Mouse (Mus musculus): ENCODE results near the gene Wt1.

The Wt1 gene

DNA sequence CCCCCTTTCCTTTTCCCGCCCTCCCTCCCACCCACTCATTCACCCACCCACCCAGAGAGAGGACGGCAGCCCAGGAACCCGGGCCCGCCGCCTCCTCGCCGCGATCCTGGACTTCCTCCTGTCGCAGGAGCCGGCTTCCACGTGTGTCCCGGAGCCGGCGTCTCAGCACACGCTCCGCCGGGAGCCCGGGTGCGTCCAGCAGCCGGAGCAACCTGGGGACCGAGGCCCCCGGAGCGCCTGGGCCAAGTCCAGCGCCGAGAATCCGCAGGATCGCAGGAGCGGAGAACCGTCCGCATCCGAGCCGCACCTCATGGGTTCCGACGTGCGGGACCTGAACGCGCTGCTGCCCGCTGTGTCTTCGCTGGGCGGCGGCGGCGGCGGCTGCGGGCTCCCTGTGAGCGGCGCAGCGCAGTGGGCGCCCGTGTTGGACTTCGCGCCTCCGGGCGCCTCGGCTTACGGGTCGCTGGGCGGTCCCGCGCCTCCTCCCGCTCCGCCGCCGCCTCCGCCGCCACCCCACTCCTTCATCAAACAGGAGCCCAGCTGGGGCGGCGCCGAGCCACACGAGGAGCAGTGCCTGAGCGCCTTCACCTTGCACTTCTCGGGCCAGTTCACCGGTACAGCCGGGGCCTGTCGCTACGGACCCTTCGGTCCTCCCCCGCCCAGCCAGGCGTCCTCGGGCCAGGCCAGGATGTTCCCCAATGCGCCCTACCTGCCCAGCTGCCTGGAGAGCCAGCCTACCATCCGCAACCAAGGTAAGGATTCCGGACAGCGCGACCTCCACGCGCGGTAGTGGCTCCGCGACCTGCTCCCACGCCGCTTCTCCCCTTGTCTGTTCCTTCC is 582 bp downstream of the Wt1 start:
- DNase-seq (ENCODE audit: low spot score) = no peak

DNA sequence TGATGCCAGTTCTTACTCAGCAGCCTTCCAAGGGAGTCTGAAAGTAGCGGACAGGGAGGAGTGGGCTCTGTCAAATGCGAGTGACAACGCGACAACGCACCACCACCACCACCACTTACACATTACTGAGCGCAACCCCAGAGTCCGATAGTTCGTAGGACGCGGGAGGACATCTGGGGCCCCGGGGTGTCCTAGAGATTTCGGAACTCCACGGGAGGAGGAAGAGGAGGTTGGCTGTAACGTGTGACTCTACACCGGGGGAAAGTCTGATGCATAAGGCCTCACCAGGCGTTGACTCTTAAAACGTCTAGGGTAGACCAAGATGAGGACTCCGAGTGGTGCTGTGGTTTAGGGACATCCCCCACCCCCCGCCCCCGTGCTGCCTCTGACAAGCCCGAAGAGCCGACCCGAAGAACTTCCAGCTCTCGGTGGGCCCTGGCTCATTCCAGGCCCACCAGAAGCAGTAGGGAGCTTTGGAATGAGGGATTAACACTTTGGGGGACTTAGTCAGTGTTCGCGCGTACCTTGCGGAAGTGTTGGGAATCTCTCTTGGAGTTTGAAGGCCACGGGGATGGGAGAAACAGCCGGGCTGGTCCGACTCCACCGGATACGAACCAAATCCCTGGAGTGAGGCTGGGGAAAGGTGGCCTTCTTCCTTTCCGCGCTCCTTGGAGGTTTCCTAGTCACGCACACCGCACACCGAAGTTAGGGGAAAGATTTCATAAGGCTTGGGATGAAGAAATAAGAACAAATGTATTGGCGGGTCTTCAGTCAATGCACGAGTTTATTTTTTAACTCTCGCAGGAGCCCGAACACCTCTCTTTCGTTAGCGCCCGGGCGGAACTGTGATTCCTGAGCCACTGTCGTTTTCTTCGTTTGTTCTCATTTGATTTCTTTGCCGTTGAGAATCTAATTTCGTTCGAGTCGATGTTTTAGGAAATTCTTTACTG is 1.5 kb downstream of the Wt1 start:
- no peak for DNase-seq (ENCODE audit: low spot score)

DNA sequence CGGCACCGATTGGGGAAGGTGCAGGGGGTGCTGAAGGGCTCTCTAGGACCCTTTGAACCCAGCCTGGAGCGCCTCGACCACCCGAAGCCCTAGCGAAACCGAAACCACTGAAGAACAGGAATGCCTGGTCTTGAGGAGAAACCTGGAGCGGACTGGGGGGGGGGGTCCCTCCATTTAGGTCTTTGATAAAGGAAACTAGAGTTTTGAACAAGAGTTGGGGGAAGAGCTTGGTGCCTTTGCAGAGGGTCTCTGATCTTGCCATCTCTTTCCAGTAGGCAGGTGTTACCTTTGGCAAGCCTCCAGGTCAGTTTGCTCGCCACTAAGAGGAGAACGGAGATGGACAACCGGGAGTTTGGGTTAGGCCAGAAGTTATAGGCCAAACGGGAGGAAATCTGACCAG is 2.2 kb downstream of the Wt1 start:
- DNase-seq (ENCODE audit: low spot score) = no peak

DNA sequence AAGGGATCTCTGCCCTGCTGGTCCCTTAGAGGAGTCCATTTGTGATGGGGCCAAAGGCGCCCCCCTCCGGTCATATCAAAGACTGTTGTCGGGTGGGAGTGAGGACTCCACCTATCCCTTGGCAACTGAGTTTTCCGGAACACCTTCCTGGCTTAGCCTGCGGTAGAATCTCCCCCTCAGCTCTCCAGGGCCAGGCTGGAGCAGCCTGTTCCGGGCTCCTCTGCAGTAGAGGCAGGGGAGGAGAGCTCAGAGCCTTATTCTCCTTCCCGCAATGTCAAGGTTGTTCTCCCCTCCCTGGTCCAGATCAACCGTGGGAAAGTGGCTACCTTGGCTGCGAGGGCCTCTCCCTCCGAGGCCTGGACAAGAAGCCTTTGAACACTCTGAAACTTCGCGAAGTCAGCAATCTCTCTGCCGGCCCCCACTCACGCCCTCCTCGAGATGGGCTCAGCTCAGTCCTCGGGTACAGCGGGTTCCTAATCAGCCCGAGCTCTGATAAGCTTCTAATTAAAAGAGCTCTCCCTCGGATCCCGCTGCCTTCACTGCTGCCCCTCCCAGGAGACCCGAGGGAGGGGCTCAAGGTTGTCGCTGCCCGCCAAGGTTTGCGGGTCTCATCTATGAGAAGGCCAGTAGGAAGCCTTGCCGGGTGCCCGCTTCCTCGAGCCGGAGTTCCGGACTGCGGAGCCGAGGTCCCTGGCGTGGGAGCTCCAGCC is 4.2 kb downstream of the Wt1 start:
- DNase-seq (ENCODE audit: low spot score) = no peak

DNA sequence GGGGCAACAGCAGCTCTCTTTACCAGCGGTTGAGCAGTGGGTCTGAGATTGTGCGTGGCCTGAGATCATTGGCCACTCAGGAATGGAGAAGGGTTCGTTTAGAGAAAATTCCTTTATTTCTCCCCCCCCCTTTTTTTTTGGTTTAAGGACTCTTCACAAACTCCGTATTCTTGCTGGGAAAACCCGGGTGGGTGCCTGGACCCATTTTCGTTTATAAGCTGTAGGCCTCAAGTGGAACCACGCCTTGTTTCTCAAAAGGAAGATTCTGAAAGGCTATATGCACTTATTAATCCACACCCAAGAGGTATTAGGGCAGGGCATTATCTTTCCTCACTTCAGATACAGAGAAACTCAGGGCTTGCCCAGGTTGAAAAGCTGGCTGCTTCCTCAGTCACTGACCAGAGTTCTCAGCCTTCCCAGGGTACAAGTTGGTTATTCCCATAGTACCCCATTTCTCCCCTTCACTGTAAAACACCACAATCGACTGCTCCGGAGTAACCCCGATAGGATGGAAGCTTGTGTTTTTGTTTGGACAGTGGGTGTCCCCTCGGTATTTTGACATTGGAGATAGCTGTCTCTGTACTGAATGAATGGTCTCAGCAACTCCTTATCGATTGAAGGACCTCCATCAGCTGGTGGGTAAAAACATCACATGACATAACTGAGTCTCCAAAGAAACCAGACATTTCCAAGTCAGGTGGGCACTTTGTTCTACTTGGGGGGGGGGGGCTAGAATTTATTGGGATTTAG is 4.9 kb downstream of the Wt1 start:
- no peak for DNase-seq (ENCODE audit: low spot score)

DNA sequence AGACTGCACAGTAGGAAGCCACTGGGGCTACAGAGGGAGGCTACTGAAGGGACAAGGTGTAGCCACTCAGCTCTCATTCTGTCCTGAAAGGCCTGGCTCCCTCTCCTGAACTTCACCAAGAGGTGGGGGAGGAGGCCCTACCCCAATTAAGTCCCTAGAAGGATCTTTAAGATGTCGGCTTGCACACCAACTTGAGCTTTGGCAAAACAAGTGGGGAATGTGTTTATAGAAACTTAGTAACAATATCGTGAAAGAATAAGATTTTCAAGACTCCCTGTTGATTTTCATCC is 5.4 kb downstream of the Wt1 start:
- DNase-seq (ENCODE audit: low spot score) = no peak

DNA sequence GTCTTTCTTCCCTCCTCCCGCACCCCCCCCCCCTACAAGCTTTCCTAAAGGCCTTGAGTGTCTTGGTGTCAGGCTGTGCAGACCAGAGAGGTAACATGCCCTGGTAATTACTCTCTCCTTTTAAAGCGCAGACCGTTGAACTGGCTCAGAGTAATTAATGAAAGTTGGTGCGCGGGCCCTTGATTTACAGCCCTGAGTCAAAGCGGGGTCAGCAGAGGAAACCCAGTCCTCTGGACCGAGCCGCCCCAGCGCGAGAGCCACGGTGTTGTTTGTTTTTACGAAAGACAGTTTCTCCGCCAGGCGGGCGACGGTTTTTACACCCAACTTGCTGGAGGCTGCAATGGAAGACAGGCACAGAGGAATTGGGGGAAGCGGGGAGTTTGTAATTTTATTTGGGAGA is 6.0 kb downstream of the Wt1 start:
- DNase-seq (ENCODE audit: low spot score) = no peak

DNA sequence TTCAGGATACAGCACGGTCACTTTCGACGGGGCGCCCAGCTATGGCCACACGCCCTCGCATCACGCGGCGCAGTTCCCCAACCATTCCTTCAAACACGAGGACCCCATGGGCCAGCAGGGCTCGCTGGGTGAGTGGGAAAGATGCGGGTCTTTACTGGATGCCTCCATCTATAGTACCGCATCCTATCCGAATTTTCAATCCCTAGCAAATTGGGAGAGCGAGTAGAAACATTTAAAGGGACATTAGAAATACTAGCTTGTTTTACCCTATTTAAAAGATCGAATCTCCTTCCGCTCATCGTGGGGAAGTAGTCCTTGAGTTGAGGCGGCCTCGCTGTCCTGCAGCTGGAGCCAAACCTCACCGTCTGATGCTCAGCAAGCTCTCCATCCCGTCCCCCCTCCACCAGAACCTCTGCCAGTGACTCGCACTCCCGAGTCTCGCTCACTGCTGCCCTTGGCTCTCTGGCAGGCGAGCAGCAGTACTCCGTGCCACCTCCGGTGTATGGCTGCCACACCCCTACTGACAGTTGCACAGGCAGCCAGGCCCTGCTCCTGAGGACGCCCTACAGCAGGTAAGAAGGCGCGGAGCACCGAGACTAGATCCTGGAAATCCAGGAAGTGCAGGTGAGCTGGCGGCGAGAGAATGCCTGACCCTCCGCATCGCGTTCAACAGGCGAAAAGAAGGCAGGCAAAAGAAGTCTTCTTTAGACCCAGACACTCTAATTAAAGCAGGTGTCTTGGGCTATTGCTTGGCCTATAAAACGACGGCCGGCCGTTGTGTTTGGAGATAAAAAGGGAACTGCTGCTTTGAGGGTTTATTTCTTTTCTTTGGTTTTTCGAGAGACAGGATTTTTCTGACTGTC is 6.8 kb downstream of the Wt1 start:
- no peak for DNase-seq (ENCODE audit: low spot score)

DNA sequence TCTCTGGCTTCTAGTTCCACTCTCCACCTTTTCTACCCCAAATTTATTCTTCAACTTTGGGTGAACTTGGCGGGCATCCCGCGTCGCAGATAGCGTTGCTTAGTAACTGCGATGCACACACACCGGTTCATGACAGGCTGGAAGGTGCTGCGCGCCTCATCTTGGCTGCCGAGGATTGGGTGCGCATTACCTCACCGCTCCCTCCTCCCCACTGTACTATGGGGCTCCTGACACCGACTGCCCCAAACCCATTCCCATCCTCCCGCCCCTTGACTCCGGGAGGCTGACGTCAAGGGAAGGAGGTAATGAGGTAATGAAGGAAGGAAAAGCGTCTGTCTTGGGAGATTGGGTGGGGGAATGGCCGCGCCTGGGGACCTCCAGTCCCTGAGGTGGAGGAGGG is 8.0 kb downstream of the Wt1 start:
- DNase-seq (ENCODE audit: low spot score) = no peak

DNA sequence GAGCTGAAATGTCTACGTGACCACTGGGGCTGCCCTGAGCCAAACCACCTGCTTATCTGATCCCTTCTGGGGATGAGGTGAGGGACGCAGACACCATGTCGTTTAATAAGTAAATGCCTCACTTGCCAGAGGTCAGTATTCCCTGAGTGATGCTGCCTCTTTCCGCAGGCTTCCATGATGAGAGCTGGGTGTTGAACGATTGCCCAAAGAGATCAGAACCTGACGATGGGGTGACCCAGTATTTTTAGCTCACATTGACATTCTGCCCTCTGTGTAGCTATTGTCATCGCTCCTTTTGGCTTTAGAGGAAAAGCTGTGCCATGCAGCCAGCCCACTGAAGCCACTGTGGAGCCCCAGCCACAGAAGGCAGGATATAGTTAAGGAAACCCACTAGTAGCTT is 13.1 kb downstream of the Wt1 start:
- DNase-seq (ENCODE audit: low spot score) = no peak

DNA sequence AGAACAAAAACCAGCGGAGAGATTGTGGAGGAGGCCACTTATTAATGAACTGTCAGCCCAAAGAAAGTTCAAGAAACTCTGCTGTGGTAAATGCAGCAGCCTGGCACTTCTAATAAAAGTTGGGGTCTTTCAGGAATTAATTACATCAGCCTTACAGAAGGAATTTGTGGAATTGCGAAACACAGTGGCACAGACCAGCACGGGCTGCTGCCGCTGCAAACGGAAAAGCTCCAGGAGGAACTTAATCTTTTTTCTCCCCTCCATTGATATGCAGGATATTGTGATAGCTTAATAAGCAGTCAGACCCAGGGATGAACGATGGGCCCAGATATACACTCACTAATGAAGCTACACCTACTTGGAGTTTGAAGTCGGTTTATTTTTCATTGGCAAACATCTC is 15.0 kb downstream of the Wt1 start:
- DNase-seq (ENCODE audit: low spot score) = no peak

DNA sequence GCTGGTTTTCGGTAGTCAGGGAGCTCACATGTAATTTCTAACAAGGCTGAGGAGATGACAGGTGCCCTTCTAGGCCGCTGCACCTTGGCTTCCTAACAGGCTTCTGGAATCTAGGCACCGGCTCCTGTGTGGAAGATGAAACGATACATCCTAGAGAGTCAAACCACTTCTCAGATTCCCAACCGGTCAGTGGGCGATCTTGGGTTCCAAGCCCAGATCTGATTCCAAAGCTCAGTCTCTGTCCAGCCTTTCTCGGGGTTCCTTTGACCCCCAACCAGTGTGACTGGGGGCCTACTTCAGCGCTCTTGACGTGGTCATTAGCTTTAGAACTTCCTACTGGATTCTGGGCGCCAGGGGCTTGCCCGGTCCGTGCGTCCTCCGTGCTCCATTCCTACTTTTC is 17.4 kb downstream of the Wt1 start:
- no peak for DNase-seq (ENCODE audit: low spot score)

DNA sequence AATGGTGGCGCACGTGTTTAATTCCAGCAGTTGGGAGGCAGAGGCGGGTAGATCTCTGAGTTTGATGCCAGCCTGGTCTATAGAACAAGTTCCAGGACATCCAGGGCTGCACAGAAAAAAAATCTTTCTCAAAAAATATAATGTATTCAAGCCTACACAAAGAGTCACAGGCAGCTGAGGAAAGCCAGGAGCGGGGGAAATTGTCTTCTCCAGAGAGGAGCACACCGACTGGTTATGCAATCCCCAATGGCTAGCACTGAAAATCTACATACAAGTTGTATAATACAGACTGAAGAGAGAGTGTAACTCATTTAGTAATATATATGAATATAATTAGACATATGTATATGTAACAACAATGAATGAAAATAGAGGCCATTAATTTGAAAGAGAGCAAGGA is 25.2 kb downstream of the Wt1 start:
- DNase-seq (ENCODE audit: low spot score) = no peak

DNA sequence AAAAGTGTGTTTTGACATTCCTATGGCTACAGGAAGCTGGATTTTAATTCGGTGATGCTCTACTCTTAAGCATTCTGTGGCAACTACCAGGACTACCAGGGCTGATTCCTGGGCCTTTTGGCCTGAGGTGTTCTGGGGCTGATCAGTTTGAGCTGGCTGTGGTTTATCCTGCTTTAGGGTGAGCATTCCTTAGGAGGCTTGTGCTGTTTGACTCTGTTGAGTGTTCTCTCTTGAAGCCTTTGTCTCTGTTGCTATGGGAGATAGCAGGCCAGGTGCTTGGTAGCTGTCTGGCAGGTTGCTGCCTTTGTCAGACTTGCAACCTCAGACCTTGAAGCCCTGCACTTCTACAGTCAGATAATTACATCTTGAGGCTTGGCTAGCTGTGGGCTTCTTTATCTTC is 26.7 kb downstream of the Wt1 start:
- no peak for DNase-seq (ENCODE audit: low spot score)

DNA sequence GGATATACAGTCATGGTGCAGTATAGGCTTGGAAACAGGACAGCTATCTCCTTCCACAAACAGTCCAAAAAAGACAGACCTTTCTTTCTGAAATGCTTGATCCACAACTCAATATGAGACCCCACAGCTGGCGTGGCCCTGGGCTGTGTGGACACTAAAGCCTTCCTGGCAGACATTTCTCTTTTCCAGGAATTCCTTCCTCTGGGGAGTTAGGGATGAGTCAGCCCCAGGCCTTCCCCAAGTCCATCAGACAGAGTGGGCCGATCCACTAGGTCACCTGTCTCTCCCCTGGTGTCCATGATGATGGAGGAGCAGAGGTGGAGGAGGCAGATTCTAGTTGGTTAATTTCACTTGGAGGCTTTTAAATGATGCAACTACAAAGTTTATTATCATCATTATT is 34.6 kb downstream of the Wt1 start:
- no peak for DNase-seq (ENCODE audit: low spot score)

DNA sequence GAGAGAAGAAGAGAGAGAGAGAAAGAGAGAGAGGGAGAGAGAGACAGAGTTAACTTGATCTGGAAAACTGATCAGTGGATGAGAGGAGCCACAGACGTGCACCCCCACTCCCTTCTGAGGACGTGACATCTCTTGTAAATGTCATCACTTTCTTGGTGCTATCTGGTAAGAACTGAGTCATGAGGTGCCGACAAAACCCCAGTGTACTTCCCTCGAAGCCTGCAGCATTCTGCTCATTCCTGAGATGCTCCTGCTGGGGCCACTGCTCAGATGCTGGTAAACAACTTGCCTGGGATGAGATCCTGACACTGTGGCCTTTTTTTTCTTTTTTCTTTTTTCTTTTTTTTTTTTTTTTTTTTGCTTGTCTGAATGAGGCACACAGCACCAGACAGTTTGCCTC is 36.4 kb downstream of the Wt1 start:
- no peak for DNase-seq (ENCODE audit: low spot score)

DNA sequence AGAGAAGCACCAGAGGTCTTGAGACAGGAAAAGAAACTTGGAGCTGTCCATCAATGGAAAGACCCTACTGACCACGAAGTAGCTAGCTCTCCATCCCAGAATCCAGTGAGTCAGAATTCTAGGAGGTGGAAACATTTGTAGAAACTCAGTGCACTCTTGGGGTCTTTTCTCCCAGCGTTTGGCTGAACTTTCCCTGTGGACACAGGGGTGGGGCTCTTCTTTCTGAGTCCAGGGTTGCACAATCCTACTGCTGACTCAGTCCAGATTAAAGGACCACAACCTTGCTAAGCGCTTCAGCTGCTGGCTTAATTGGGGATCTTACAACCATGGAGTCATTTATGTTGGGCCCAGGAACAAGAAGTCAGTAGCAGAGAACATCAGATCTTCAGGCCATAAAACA is 41.8 kb downstream of the Wt1 start:
- DNase-seq (ENCODE audit: low spot score) = no peak

DNA sequence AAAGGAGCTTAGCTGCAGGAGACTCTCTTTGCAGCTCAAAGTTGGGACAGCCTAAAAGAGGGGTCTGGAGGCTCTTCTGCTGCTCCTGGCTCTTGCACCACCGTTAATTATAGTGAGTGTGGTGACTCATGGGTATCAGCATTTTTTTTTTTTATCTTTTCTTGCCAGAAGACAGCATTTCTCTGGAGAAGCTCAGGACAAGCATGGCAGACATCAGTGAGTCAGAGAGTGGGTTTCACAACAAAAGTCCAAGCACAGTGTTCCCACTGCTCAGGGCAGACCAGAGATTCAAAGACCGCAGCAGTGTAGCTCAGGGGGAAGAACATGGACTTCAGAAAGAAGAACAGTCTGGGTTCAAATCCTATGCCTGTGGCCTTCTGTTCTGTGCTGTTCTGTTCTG is 47.9 kb downstream of the Wt1 start:
- DNase-seq (ENCODE audit: low spot score) = no peak

DNA sequence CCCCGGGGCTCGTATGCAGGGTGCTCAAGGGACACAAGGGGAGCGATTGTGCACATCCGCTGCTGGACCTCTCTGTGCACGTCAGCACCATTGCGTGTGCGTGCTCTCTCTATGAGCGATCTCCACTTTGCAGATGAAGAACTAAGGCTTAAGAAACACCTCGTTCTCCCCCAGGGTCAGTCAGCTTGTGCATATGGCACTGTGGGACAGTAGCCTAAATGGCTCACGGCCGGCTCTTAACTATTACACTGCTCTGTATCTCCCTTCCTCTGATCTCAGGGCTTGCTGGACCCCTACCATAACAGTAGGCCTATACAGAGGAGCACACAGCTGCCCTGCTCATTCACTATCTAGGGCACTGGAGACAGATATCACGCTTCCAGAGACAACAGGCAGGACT is 52.5 kb downstream of the Wt1 start:
- no peak for DNase-seq (ENCODE audit: low spot score)

DNA sequence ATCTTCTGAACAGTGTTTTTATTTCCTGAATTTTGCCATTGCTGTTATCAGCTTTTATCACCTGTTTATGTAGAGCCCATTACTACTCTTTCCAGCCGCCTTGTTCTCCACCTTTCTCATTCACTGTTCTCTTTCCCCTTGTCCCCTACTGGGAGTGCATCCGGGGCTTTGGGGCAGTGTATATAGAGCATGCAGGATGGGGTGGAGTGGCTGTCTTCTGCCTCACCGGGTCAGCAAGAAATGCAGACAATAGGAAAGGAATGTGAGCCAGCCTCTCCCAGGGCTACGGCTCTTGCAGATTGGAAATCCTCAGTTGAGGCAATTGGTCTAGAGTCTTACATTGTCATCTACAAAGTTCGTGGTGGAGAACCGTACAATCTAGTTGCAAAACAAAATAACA is 56.2 kb downstream of the Wt1 start:
- no peak for DNase-seq (ENCODE audit: low spot score)

DNA sequence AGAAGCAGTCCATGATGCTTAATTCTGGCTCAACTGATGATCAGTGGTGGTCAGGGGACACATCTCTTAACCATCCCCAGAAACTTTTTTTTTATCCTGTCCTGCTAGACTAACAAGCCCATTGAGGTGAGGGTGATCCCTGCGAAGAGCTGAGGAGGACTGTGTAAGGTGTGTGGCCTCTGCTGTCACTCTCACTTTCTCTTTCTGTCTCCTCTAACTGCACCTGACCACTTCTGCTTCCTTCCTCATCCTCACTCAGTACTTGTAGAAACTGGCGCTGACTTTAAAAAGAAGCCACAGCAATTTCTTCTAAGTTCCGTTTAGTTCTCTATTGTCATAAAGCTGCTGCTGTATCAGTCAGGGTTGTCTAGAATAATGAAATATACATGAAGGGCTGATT is 58.8 kb downstream of the Wt1 start:
- no peak for DNase-seq (ENCODE audit: low spot score)

All from ovary, postnatal 14 days (tissue).